Mouse (Mus musculus) heart, embryonic 11.5 days (tissue): ENCODE results near the gene Ccdc120. TPM values are rescaled to one million over a fixed set of nuclear protein-coding genes. Genes with fewer than 3 reads are reported as not detected.

Source experiments
- ATAC-seq: fragments of 200-750 bp; cut with Nextera tagmentation; replicated peaks from 2 replicates; pipeline ENCODE4 v1.8.0; 2017; ENCODE audit warnings: moderate library complexity; ENCODE audit not compliant: insufficient number of reproducible peaks, low FRiP score, low TSS enrichment
- H3K27ac ChIP-seq: fragments of 300-500 bp; sonication (generic); 2 replicates; pipeline ENCODE4 v1.5.1; 2014; ENCODE audit warnings: mild to moderate bottlenecking, low read depth, low read length
- H3K27me3 ChIP-seq: fragments of 300-500 bp; sonication (generic); 2 replicates; pipeline ENCODE4 v1.6.1; 2014; ENCODE audit warnings: mild to moderate bottlenecking, low read length, mixed read lengths; ENCODE audit not compliant: control insufficient read depth, insufficient read depth
- H3K36me3 ChIP-seq: fragments of 300-500 bp; sonication (generic); 2 replicates; pipeline ENCODE4 v1.6.1; 2014; ENCODE audit warnings: mild to moderate bottlenecking, low read length, moderate library complexity, mixed read lengths; ENCODE audit not compliant: control insufficient read depth, insufficient read depth
- H3K4me1 ChIP-seq: fragments of 300-500 bp; sonication (generic); 2 replicates; pipeline ENCODE4 v1.6.1; 2014; ENCODE audit warnings: low read length; ENCODE audit not compliant: control insufficient read depth, insufficient read depth
- H3K4me2 ChIP-seq: fragments of 300-500 bp; sonication (generic); 2 replicates; pipeline ENCODE4 v1.6.1; 2014; ENCODE audit warnings: mild to moderate bottlenecking, moderate library complexity
- H3K4me3 ChIP-seq: fragments of 300-500 bp; sonication (generic); 2 replicates; pipeline ENCODE4 v1.5.1; 2014; ENCODE audit warnings: low read depth, low read length
- H3K9ac ChIP-seq: fragments of 300-500 bp; sonication (generic); 2 replicates; pipeline ENCODE4 v1.6.1; 2014; ENCODE audit warnings: mild to moderate bottlenecking, low read depth, low read length, moderate library complexity
- H3K9me3 ChIP-seq: fragments of 300-500 bp; sonication (generic); replicated peaks from 2 replicates; pipeline ENCODE4 v1.6.1; 2016; ENCODE audit warnings: low read length; ENCODE audit not compliant: control insufficient read depth
- WGBS: fragments of 180-500 bp; shearing (Covaris S2); extraction: QIAGEN DNeasy Blood & Tissue Kit; methylation state at CpG from one replicate; pipeline ENCODE4 v1.1.7; 2014; ENCODE audit not compliant: insufficient replicate concordance; 5-methylcytosine and 5-hydroxymethylcytosine counted together
- polyA plus RNA-seq: library from polyadenylated mRNA; unstranded; fragments of >200 nt; fragmentation: Nextera tagmentation; extraction: Ambion mirVana; gene quantifications from 2 replicates; pipeline ENCODE4 v1.2.1, GENCODE M21; 2014

Gene Ccdc120
- polyA plus RNA-seq, 1 experiment from 2014 or later: 5.2 TPM

DNA sequence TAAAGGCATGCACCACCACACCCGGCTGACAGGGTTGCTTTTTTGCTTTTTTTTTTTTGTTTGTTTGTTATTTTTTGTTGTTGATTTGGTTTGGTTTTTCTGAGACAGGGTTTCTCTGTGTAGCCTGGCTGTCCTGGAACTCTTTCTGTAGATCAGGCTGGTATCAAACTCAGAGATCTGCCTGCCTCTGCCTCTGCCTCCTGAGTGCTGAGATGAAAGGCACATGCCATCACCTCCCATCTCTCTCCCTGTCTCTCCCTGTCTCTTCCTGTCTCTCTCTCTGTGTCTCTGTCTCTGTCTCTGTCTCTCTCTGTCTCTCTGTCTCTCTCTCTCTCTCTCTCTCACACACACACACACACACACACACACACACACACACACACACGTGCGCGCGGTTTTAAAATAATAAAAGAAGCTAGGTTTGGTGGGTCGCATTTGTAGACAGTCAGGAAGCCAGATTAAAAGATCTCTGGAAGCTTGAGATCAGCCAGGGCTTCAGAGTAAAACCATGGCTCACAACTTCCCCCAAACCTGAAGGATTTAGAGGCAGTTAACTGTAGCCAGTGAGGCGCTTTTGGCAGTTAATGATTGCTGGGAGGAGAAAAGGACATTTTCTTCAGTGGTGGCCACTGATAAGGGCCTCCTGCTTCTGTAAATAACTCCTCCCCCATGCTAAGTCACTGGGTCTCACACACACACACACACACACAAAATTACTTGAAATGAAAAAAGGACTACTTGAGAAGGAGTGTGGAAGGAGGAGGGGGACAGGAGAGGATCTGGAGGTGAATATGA is 27.9 kb upstream of the Ccdc120 start:
- Histone ChIP-seq H3K27ac (peak overlapping the region; percentile 64), H3K9me3 (no peaks in the 10 kb centered on the region), H3K9ac (no peak overlapping the region), H3K27me3 (no peaks in the 10 kb centered on the region), H3K36me3 (no peaks in the 10 kb centered on the region), H3K4me2 (no peak overlapping the region), H3K4me3 (no peak overlapping the region), H3K4me1 (no peaks in the 10 kb centered on the region)
- WGBS: 48% methylated on average over 7 of the region's 7 CpGs
- no peak for ATAC-seq

DNA sequence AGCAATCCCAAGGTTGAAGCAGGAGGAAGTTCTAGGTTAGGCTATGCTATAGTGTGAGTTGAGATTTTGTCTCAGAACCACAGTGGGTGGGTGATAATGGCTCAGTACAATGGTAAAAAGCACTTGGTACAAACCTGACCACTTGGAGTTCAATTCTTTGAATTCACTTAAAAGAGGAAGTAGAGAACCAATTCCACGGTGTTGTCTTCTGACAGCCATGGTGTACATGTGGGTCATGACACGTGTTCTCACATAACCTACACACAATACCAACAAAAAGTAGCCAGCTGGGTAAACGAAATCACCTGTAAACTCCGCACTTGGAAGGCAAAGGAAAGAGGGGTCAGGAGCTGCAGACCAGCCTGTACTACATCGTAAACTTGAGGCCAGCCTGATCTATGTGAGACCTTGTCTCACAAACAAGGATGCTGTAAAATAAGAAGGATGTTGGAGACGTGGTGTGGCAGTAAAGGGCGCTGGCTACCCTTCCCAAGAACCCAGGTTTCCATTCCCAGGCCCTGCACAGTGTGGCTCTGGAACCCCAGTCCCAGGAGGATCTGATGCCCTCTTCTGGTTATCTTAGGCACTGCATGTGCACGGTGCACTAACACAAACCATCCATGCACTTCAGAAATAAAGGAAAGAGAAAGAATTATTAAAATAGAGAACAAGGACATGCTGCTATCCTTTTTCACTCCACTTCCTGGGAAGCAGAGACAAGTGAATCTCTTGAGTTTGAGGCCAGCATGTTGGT is 25.8 kb upstream of the Ccdc120 start:
- H3K27me3 ChIP-seq: no peaks in the 10 kb centered on the region
- H3K9ac ChIP-seq: no peak overlapping the region
- H3K4me2 ChIP-seq: no peak overlapping the region
- no peaks in the 10 kb centered on the region for H3K9me3 ChIP-seq
- H3K4me1 ChIP-seq: no peaks in the 10 kb centered on the region
- no peak overlapping the region for H3K4me3 ChIP-seq
- WGBS: 45% methylated on average over 8 of the region's 8 CpGs
- H3K27ac ChIP-seq: no peak overlapping the region
- H3K36me3 ChIP-seq: no peaks in the 10 kb centered on the region
- no peak for ATAC-seq

DNA sequence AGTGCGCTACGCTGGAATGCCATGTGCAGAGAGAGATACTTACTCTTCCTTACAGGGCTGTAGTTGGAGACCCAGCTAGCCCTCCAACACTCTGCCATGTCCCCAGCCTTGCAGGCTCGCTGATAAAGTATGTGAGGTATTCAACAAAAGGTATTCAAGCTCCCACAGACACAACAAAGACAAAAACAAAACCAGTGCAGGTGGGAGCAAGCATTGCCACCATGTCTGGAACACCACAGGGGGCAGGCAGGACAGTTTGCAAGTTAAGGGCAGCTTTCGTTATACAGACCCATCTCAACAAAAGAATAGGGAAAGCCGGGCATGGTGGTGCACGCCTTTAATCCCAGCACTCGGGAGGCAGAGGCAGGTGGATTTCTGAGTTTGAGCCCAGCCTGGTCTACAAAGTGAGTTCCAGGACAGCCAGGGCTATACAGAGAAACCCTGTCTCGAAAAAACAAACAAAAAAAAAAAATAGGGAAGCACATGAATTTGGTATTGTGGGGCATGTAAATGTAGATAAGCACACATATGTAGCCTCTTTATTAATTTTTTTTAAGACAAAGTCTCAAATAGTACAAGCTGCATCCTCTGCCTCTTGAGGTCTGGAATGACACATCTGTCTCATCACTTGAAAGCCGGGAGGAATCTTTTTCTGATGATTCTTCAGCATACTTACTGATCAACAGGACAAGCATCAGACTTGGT is 24.9 kb upstream of the Ccdc120 start:
- H3K4me1 ChIP-seq: no peaks in the 10 kb centered on the region
- no peaks in the 10 kb centered on the region for H3K27me3 ChIP-seq
- ATAC-seq: no peak
- no peak overlapping the region for H3K27ac ChIP-seq
- no peak overlapping the region for H3K4me3 ChIP-seq
- WGBS: 63% methylated on average over 9 of the region's 9 CpGs
- H3K4me2 ChIP-seq: no peak overlapping the region
- H3K36me3 ChIP-seq: no peaks in the 10 kb centered on the region
- no peak overlapping the region for H3K9ac ChIP-seq
- no peaks in the 10 kb centered on the region for H3K9me3 ChIP-seq

DNA sequence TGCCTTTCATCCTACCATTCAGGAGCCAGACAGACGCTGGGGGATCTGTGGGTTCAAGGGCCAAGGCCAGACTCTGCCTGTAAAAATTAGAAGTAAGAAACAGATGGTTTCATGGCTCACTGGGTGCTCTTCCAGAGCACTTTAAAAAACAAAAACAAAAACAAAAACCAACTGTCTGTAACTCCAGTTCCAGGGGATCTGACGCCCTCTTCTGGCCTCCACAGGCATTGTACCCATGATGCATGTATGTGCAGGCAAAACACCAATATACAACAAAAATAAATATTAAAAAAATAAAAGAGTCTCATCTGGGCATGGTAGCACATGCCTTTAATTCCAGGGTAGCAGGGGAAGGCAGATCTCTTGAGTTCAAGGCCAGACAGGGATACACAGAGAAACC is 22.1 kb upstream of the Ccdc120 start:
- WGBS: 53% methylated on average over 2 of the region's 2 CpGs
- ATAC-seq: no peak
- H3K27ac ChIP-seq: no peak overlapping the region
- H3K9ac ChIP-seq: no peak overlapping the region
- no peaks in the 10 kb centered on the region for H3K36me3 ChIP-seq
- no peak overlapping the region for H3K4me2 ChIP-seq
- no peaks in the 10 kb centered on the region for H3K27me3 ChIP-seq
- no peak overlapping the region for H3K4me3 ChIP-seq
- H3K4me1 ChIP-seq: no peaks in the 10 kb centered on the region
- H3K9me3 ChIP-seq: no peaks in the 10 kb centered on the region

DNA sequence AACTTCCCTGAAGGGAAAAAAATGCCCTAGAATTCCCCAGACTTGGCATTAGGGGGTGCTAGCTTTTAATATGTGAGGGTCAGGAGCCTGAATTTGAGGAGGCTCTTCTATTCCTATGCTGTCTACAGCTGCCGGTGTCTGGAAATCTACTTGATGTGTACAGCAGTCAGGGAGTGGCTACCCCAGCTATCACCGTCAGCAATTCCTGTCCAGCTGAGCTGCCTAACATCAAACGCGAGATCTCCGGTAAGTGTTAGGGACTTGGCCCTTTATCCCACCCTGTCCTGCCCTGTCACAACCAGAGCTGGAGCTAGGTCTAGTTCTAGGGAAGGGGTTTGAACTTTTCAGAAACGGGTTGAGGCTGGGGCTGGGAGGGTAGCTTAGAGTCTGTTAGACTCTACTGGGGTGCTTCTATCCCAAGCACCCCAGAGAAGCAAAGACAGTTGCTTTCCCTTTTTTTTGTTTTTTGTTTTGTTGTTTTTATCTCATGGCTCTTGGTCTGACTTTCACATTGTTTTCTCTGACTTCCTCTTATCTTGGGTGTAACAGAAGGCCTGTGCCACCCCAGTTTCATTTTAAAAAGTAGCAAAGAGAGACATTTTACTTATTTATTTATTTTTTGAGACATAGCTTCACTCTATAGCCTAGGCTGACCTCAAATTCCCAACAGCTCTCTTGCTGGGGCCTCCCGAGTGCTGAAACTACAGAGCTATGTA is 18.8 kb upstream of the Ccdc120 start:
- H3K9ac ChIP-seq: no peak overlapping the region
- peaks cover 3% of the 10 kb centered on the region; the same call in 1 of the 2 replicates for H3K36me3 ChIP-seq
- no peak overlapping the region for H3K4me3 ChIP-seq
- WGBS: 78% methylated on average over 7 of the region's 7 CpGs
- no peaks in the 10 kb centered on the region for H3K27me3 ChIP-seq
- H3K4me1 ChIP-seq: peaks cover 7% of the 10 kb centered on the region; the same call in 1 of the 2 replicates
- no peaks in the 10 kb centered on the region for H3K9me3 ChIP-seq
- ATAC-seq: no peak
- H3K27ac ChIP-seq: no peak overlapping the region
- H3K4me2 ChIP-seq: no peak overlapping the region

DNA sequence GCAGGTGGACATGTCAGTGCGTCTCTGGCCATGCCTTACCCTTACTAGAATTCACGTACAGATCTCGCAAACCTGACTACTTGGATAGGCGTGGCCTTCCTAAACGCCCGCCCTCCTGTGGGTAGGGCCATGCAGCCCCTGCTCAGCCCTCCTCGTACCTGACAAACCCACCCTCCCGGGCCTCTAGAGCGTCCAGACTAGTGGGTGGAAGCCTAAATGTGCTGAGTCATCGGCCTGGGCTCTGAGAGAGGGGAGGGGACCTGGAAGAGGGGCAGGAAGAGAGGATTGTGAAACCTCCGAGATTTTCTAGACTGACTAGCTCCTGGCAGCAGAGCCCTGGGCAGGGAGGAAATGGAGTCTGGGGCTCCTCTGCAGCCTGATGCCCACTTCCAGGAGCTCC is 15.1 kb upstream of the Ccdc120 start:
- H3K27ac ChIP-seq: peak overlapping the region; percentile 41

DNA sequence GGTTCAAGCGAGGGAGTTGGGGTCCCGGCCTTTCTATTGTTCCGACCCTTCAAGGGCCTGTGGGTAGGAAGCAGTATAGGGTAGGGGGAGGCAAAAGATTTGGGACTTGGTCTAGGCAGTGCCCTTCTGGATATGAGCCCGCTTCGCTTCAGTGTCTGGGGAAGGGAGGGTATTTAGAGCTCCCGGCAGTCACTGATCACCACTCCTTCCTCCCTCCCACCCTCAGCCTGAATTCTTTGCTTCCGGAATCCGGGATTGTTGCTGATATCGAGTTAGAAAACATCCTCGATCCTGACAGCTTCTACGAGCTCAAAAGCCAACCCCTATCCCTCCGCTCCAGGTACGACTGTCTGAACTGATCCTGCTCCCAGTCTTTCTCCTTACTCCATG is 14.6 kb upstream of the Ccdc120 start:
- Histone ChIP-seq H3K27ac (peak overlapping the region; percentile 41; the same call in 1 of the 2 replicates), H3K36me3 (peaks cover 3% of the 10 kb centered on the region; the same call in 1 of the 2 replicates), H3K27me3 (no peaks in the 10 kb centered on the region), H3K4me3 (peak overlapping the region; percentile 38), H3K4me1 (peaks cover 11% of the 10 kb centered on the region; the same call in 1 of the 2 replicates), H3K4me2 (peak overlapping the region; percentile 73), H3K9ac (peak overlapping the region; percentile 46; the same call in 1 of the 2 replicates), H3K9me3 (no peaks in the 10 kb centered on the region)
- WGBS: 24% methylated on average over 13 of the region's 13 CpGs
- ATAC-seq: no peak

More for the DNA sequence above, 15.1 kb upstream of the Ccdc120 start:
- Histone ChIP-seq H3K9me3 (no peaks in the 10 kb centered on the region), H3K4me2 (peak overlapping the region; percentile 73), H3K4me3 (peak overlapping the region; percentile 38), H3K4me1 (peaks cover 11% of the 10 kb centered on the region; the same call in 1 of the 2 replicates), H3K36me3 (peaks cover 3% of the 10 kb centered on the region; the same call in 1 of the 2 replicates), H3K27me3 (no peaks in the 10 kb centered on the region), H3K9ac (peak overlapping the region; percentile 46; the same call in 1 of the 2 replicates)
- ATAC-seq: peak; percentile 73
- 12% methylated on average over 11 of the region's 11 CpGs for WGBS
